Mouse (Mus musculus): ENCODE data around the gene Stt3b.

DNA sequence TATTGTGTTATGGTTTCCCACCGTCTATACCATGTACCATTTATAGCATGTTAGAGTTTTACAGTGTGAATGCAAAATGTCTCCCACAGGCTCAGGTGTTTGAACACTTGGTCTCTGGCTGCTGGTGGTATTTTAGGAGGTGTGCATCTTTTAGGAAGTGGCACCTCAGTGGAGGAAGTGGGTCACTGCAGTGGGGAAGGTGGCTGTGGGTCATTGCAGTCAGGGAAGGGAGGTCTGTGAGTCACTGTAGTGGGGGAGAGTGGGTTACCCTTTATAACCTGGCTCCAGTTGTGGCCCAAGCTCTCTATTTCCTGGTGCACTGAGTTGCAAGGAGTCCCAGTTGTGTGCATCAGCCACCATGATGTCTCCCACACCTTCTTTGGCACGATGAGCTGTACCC, 48.2 kb upstream of the Stt3b start:
- TF ChIP-seq FLI1 (IDR thresholded peaks at IDR 0.05; ENCODE audit: low read length) (no peak), GATA1 (IDR thresholded peaks at IDR 0.05; ENCODE audit: borderline replicate concordance, low read length) (no peak)

Data from megakaryocyte, embryonic 14.5 days (primary cell).